Mouse (Mus musculus) ES-Bruce4 (cell line): Measurements from ENCODE around the gene Rere.

ENCODE experiments used
- CTCF ChIP-seq: IDR thresholded peaks from one replicate; pipeline ENCODE4 v1.8.1; 2011; ENCODE audit warnings: low read depth, low read length
- EP300 ChIP-seq: IDR thresholded peaks from 2 replicates; pipeline ENCODE4 v1.6.1; 2011; ENCODE audit warnings: low read depth, low read length; ENCODE audit not compliant: insufficient read depth
- POLR2A ChIP-seq: IDR thresholded peaks from one replicate; pipeline ENCODE4 v1.8.1; 2011; ENCODE audit warnings: low read length; ENCODE audit not compliant: insufficient read depth

- TF ChIP-seq CTCF (no peak), EP300 (no peak), POLR2A (no peak)
These were observed 30.0 kb downstream of the Rere start for GRCm38 (mm10) chr4:150311431-150311830.
